Mouse (Mus musculus): ENCODE data around the gene Gm3005. TPM values are rescaled to one million over a fixed set of nuclear protein-coding genes. Genes with fewer than 3 reads are reported as not detected.
"Not testable (repeated sequence)": the region's sequence is repeated elsewhere in the genome, so short reads cannot be mapped to it uniquely, and the experiment has no call there.

The Gm3005 gene
- total RNA-seq (2014; rRNA removed) (7.5 and 11.7 TPM in 2 replicates), polyA plus RNA-seq (2015; fragmentation: Nextera tagmentation; extraction: Ambion mirVana) (12.8 and 13.6 TPM in 2 replicates)

DNA sequence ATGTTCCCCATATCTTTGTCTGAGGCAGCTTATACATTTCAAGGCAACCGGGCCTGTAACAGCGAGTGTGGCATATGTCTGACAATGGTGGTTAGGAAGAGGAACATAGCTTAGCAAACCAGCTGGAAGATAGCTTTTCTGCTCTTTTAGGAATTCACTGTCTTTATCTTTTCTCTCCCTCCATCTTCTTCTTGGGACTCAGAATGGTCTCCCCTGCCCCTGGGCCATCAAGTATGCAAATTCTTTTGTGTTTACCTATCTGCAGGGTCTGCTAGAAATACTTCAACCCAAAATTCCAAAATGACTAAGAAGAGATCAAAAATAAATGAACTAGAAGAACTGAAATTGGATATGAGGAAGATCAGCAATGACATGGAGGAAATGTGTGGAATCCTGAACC, at the start of gene Gm3005:
Gene Gm3005, plus strand, starts transcription at position 301 of the 400 bp plus-strand sequence.
- H3K4me1 ChIP-seq (ENCODE audit: insufficient read depth); H3K36me3 ChIP-seq (ENCODE audit: insufficient read depth); H3K4me2 ChIP-seq (ENCODE audit: low read depth); H3K27ac ChIP-seq (ENCODE audit: low read depth, low read length); H3K9ac ChIP-seq; H3K9me3 ChIP-seq (ENCODE audit: low read length); DNase-seq; H3K27me3 ChIP-seq (ENCODE audit: insufficient read depth, low read length); ATAC-seq; H3K4me3 ChIP-seq (ENCODE audit: low read depth, low read length): not testable (repeated sequence)
- no CpG with 5 or more reads among the region's 2 CpGs for WGBS

DNA sequence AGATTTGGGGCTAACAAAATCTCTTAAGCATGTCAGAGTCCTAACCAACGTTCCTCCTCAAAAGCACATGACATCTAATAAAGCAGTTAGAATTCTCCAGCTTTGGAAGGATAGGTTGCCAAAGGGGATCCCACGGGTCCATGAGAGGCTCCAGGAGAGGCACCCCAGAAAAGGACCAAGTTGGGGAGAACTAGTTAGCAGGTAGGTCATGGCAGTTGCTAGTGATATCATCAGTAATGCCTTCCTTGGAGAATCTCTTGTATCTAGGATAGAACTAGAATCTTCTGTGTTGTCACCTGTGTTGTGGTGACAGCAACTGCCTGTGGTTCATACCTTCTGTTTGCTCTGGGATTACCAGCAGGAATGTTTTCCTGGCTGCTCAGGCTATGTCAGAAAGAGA, 33.1 kb upstream of the Gm3005 start, which contains the start of gene Gm10413:
Gene Gm10413, plus strand, starts transcription at position 301 of the 400 bp plus-strand sequence.
- H3K4me1 ChIP-seq (ENCODE audit: insufficient read depth); H3K36me3 ChIP-seq (ENCODE audit: insufficient read depth); DNase-seq; H3K4me2 ChIP-seq (ENCODE audit: low read depth); H3K4me3 ChIP-seq (ENCODE audit: low read depth, low read length); ATAC-seq; H3K9ac ChIP-seq; H3K9me3 ChIP-seq (ENCODE audit: low read length); H3K27me3 ChIP-seq (ENCODE audit: insufficient read depth, low read length); H3K27ac ChIP-seq (ENCODE audit: low read depth, low read length): not testable (repeated sequence)
- no CpG with 5 or more reads among the region's 2 CpGs for WGBS

DNA sequence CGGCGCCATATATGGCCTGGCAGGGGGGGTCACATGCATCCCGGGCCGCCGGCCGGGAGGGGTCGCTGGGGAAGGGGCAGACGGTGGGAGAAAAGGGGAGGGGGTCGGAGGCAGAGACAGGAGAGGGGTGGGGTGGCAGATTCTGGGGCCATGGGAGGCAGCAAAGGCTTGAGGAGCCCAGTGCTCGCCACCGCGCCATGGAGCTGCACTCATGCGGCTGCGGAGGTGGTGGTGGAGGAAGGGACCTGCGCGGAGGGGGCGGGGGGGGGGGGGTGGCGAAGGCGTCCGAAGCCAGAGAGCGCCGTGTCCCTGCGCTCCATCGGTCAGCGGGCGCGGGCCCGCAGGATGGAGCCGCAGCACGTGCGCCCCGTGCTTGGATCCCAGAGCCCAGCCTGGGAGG, 15.6 kb upstream of the Gm3005 start, which contains the start of gene Gm10409:
Gene Gm10409, plus strand, starts transcription at position 301 of the 400 bp plus-strand sequence.
- not testable (repeated sequence) for H3K9ac ChIP-seq; H3K9me3 ChIP-seq (ENCODE audit: low read length); H3K4me1 ChIP-seq (ENCODE audit: insufficient read depth); H3K27ac ChIP-seq (ENCODE audit: low read depth, low read length); H3K36me3 ChIP-seq (ENCODE audit: insufficient read depth); H3K4me2 ChIP-seq (ENCODE audit: low read depth); H3K4me3 ChIP-seq (ENCODE audit: low read depth, low read length); ATAC-seq; H3K27me3 ChIP-seq (ENCODE audit: insufficient read depth, low read length); DNase-seq
- no CpG with 5 or more reads among the region's 32 CpGs for WGBS

DNA sequence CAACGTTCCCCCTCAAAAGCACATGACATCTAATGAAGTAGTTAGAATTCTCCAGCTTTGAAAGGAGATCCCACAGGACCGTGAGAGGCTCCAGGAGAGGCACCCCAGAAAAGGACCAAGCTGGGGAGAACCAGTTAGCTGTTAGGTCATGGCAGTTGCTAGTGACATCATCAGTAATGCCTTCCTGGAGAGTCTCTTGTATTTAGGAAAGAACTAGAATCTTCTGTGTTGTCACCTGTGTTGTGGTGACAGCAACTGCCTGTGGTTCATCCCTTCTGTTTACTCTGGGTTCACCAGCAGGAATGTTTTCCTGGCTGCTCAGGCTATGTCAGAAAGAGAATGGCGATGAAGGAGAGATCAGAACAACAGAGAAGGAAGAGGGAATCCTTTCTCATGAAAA, 21.2 kb downstream of the Gm3005 start, which contains the start of gene Gm10408:
Gene Gm10408, plus strand, starts transcription at position 301 of the 400 bp plus-strand sequence.
- WGBS = no CpG with 5 or more reads among the region's 3 CpGs
- H3K36me3 ChIP-seq (ENCODE audit: insufficient read depth); H3K4me3 ChIP-seq (ENCODE audit: low read depth, low read length); H3K4me1 ChIP-seq (ENCODE audit: insufficient read depth); H3K9ac ChIP-seq; ATAC-seq; H3K27me3 ChIP-seq (ENCODE audit: insufficient read depth, low read length); H3K27ac ChIP-seq (ENCODE audit: low read depth, low read length); DNase-seq; H3K9me3 ChIP-seq (ENCODE audit: low read length); H3K4me2 ChIP-seq (ENCODE audit: low read depth): not testable (repeated sequence)

DNA sequence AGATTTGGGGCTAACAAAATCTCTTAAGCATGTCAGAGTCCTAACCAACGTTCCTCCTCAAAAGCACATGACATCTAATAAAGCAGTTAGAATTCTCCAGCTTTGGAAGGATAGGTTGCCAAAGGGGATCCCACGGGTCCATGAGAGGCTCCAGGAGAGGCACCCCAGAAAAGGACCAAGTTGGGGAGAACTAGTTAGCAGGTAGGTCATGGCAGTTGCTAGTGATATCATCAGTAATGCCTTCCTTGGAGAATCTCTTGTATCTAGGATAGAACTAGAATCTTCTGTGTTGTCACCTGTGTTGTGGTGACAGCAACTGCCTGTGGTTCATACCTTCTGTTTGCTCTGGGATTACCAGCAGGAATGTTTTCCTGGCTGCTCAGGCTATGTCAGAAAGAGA, 206.3 kb downstream of the Gm3005 start, which contains the start of gene Gm3012:
Gene Gm3012, plus strand, starts transcription at position 301 of the 400 bp plus-strand sequence.
- no CpG with 5 or more reads among the region's 2 CpGs for WGBS

More for the DNA sequence above, 206.3 kb downstream of the Gm3005 start, which contains the start of gene Gm3012:
- not testable (repeated sequence) for H3K9me3 ChIP-seq (ENCODE audit: low read length); H3K36me3 ChIP-seq (ENCODE audit: insufficient read depth); ATAC-seq; H3K4me2 ChIP-seq (ENCODE audit: low read depth); H3K27me3 ChIP-seq (ENCODE audit: insufficient read depth, low read length); H3K27ac ChIP-seq (ENCODE audit: low read depth, low read length); H3K4me1 ChIP-seq (ENCODE audit: insufficient read depth); DNase-seq; H3K4me3 ChIP-seq (ENCODE audit: low read depth, low read length); H3K9ac ChIP-seq

Other genes with a start within 250 kb of the Gm3005 start
- 0.14 TPM in 1 of 2 replicates, not detected in the other for gene Gm5795, start 239.8 kb upstream of the Gm3005 start, total RNA-seq (2014; rRNA removed)
- 0.15 TPM in 1 of 2 replicates, not detected in the other for gene Gm5795, start 239.8 kb upstream of the Gm3005 start, polyA plus RNA-seq (2015; fragmentation: Nextera tagmentation; extraction: Ambion mirVana)
- 13.0 and 22.5 TPM in 2 replicates for gene D830030K20Rik, start 219.6 kb upstream of the Gm3005 start, total RNA-seq (2014; rRNA removed)
- 23.3 and 27.9 TPM in 2 replicates for gene D830030K20Rik, start 219.6 kb upstream of the Gm3005 start, polyA plus RNA-seq (2015; fragmentation: Nextera tagmentation; extraction: Ambion mirVana)
- gene Gm2956, start 95.5 kb upstream of the Gm3005 start, total RNA-seq (2014; rRNA removed) = 0.24 and 0.54 TPM in 2 replicates
- gene Gm2956, start 95.5 kb upstream of the Gm3005 start, polyA plus RNA-seq (2015; fragmentation: Nextera tagmentation; extraction: Ambion mirVana) = 0.43 TPM in 1 of 2 replicates, not detected in the other
- not detected in 2 replicates for gene Gm10413, start 33.0 kb upstream of the Gm3005 start, total RNA-seq (2014; rRNA removed)
- gene Gm10413, start 33.0 kb upstream of the Gm3005 start, polyA plus RNA-seq (2015; fragmentation: Nextera tagmentation; extraction: Ambion mirVana) = not detected in 2 replicates
- 9.5 and 9.6 TPM in 2 replicates for gene Gm10409, start 15.5 kb upstream of the Gm3005 start, total RNA-seq (2014; rRNA removed)
- gene Gm10409, start 15.5 kb upstream of the Gm3005 start, polyA plus RNA-seq (2015; fragmentation: Nextera tagmentation; extraction: Ambion mirVana) = 22.7 and 23.8 TPM in 2 replicates
- gene Gm10408, start 21.3 kb downstream of the Gm3005 start, total RNA-seq (2014; rRNA removed) = 0.52 TPM in 1 of 2 replicates, not detected in the other
- not detected in 2 replicates for gene Gm10408, start 21.3 kb downstream of the Gm3005 start, polyA plus RNA-seq (2015; fragmentation: Nextera tagmentation; extraction: Ambion mirVana)
- not detected in 2 replicates for gene Gm3012, start 206.4 kb downstream of the Gm3005 start, total RNA-seq (2014; rRNA removed)
- gene Gm3012, start 206.4 kb downstream of the Gm3005 start, polyA plus RNA-seq (2015; fragmentation: Nextera tagmentation; extraction: Ambion mirVana) = not detected in 2 replicates
- gene Gm3020, start 223.9 kb downstream of the Gm3005 start, total RNA-seq (2014; rRNA removed) = 9.5 and 9.6 TPM in 2 replicates
- 22.7 and 23.8 TPM in 2 replicates for gene Gm3020, start 223.9 kb downstream of the Gm3005 start, polyA plus RNA-seq (2015; fragmentation: Nextera tagmentation; extraction: Ambion mirVana)

Data from forebrain, postnatal 0 days (tissue).